Mouse (Mus musculus): ENCODE data around the gene Dstyk. TPM values are rescaled to one million over a fixed set of nuclear protein-coding genes. Genes with fewer than 3 reads are reported as not detected.

Dstyk gene
- 15.5 and 16.6 TPM in 2 replicates for polyA plus RNA-seq (2015; fragmentation: Nextera tagmentation; extraction: Ambion mirVana)

- Histone ChIP-seq H3K9ac (ENCODE audit: low read length) (peak within 1 kb of the TSS; percentile 96), H3K4me1 (replicated peaks; ENCODE audit: control insufficient read depth, insufficient read depth, low read length) (peaks cover 11% of the 10 kb centered on the region; the same call in 1 of the 2 replicates), H3K9me3 (ENCODE audit: control insufficient read depth, low read length) (no peaks in the 10 kb centered on the region), H3K27ac (ENCODE audit: low read length) (peak within 1 kb of the TSS; percentile 96), H3K36me3 (ENCODE audit: control insufficient read depth, insufficient read depth, low read length) (no peaks in the 10 kb centered on the region), H3K4me2 (ENCODE audit: low read depth, low read length) (peak within 1 kb of the TSS; percentile 75), H3K27me3 (ENCODE audit: control insufficient read depth, insufficient read depth, low read depth, low read length) (no peaks in the 10 kb centered on the region), H3K4me3 (ENCODE audit: low read length) (peak within 1 kb of the TSS; percentile 88)
- ATAC-seq (ENCODE audit: low read depth): peak; percentile 99
- WGBS: under 1% methylated on average over 79 of the region's 85 CpGs
Observed at GRCm38 (mm10) chr1:132417319-132418251, at the start of gene Dstyk. Gene Dstyk, plus strand, starts transcription at chr1:132417555.

GRCm38 (mm10) chr1:132367692-132368506 is 49.5 kb upstream of the Dstyk start:
- H3K9ac ChIP-seq (ENCODE audit: low read length): no peak overlapping the region
- no peaks in the 10 kb centered on the region for H3K9me3 ChIP-seq (ENCODE audit: control insufficient read depth, low read length)
- no peaks in the 10 kb centered on the region for H3K27me3 ChIP-seq (ENCODE audit: control insufficient read depth, insufficient read depth, low read depth, low read length)
- no peak overlapping the region for H3K4me2 ChIP-seq (ENCODE audit: low read depth, low read length)
- ATAC-seq (ENCODE audit: low read depth): peak; percentile 74
- H3K27ac ChIP-seq (ENCODE audit: low read length): peak overlapping the region; percentile 76
- WGBS: 18% methylated on average over 7 of the region's 7 CpGs
- no peaks in the 10 kb centered on the region for H3K36me3 ChIP-seq (ENCODE audit: control insufficient read depth, insufficient read depth, low read length)
- no peak overlapping the region for H3K4me3 ChIP-seq (ENCODE audit: low read length)
- H3K4me1 ChIP-seq (replicated peaks; ENCODE audit: control insufficient read depth, insufficient read depth, low read length): peaks cover 28% of the 10 kb centered on the region

GRCm38 (mm10) chr1:132370681-132371173 is 46.6 kb upstream of the Dstyk start:
- Histone ChIP-seq H3K36me3 (ENCODE audit: control insufficient read depth, insufficient read depth, low read length) (no peaks in the 10 kb centered on the region), H3K4me2 (ENCODE audit: low read depth, low read length) (no peak overlapping the region), H3K4me3 (ENCODE audit: low read length) (no peak overlapping the region), H3K4me1 (replicated peaks; ENCODE audit: control insufficient read depth, insufficient read depth, low read length) (peaks cover 52% of the 10 kb centered on the region), H3K27ac (ENCODE audit: low read length) (peak overlapping the region; percentile 68), H3K27me3 (ENCODE audit: control insufficient read depth, insufficient read depth, low read depth, low read length) (no peaks in the 10 kb centered on the region), H3K9me3 (ENCODE audit: control insufficient read depth, low read length) (no peaks in the 10 kb centered on the region), H3K9ac (ENCODE audit: low read length) (0 out of 2 replicates have a peak overlapping the region, but pooled peaks have one; percentile 10)
- WGBS: 48% methylated on average over 9 of the region's 9 CpGs
- ATAC-seq (ENCODE audit: low read depth): peak; percentile 89

- ATAC-seq (ENCODE audit: low read depth): peak; percentile 4; the same call in 1 of the 2 replicates
- no peak overlapping the region for H3K4me3 ChIP-seq (ENCODE audit: low read length)
- H3K36me3 ChIP-seq (ENCODE audit: control insufficient read depth, insufficient read depth, low read length): no peaks in the 10 kb centered on the region
- no peaks in the 10 kb centered on the region for H3K9me3 ChIP-seq (ENCODE audit: control insufficient read depth, low read length)
- H3K9ac ChIP-seq (ENCODE audit: low read length): no peak overlapping the region
- WGBS: 41% methylated on average over 8 of the region's 8 CpGs
- H3K27ac ChIP-seq (ENCODE audit: low read length): peak overlapping the region; percentile 68
- H3K27me3 ChIP-seq (ENCODE audit: control insufficient read depth, insufficient read depth, low read depth, low read length): no peaks in the 10 kb centered on the region
- no peak overlapping the region for H3K4me2 ChIP-seq (ENCODE audit: low read depth, low read length)
- peaks cover 57% of the 10 kb centered on the region for H3K4me1 ChIP-seq (replicated peaks; ENCODE audit: control insufficient read depth, insufficient read depth, low read length)
Observed at GRCm38 (mm10) chr1:132371298-132372081, 45.9 kb upstream of the Dstyk start.

- peak overlapping the region; percentile 21; the same call in 1 of the 2 replicates for H3K27ac ChIP-seq (ENCODE audit: low read length)
- H3K36me3 ChIP-seq (ENCODE audit: control insufficient read depth, insufficient read depth, low read length): no peaks in the 10 kb centered on the region
- H3K4me3 ChIP-seq (ENCODE audit: low read length): no peak overlapping the region
- no peak overlapping the region for H3K9ac ChIP-seq (ENCODE audit: low read length)
- H3K4me1 ChIP-seq (replicated peaks; ENCODE audit: control insufficient read depth, insufficient read depth, low read length): peaks cover 57% of the 10 kb centered on the region
- 79% methylated on average over 5 of the region's 5 CpGs for WGBS
- H3K4me2 ChIP-seq (ENCODE audit: low read depth, low read length): no peak overlapping the region
- no peaks in the 10 kb centered on the region for H3K9me3 ChIP-seq (ENCODE audit: control insufficient read depth, low read length)
- H3K27me3 ChIP-seq (ENCODE audit: control insufficient read depth, insufficient read depth, low read depth, low read length): no peaks in the 10 kb centered on the region
- ATAC-seq (ENCODE audit: low read depth): no peak
Observed at GRCm38 (mm10) chr1:132372354-132372753, 45.0 kb upstream of the Dstyk start.

- no peaks in the 10 kb centered on the region for H3K9me3 ChIP-seq (ENCODE audit: control insufficient read depth, low read length)
- no peak overlapping the region for H3K27ac ChIP-seq (ENCODE audit: low read length)
- H3K4me3 ChIP-seq (ENCODE audit: low read length): no peak overlapping the region
- H3K4me2 ChIP-seq (ENCODE audit: low read depth, low read length): no peak overlapping the region
- peaks cover 59% of the 10 kb centered on the region for H3K4me1 ChIP-seq (replicated peaks; ENCODE audit: control insufficient read depth, insufficient read depth, low read length)
- 76% methylated on average over 6 of the region's 6 CpGs for WGBS
- no peaks in the 10 kb centered on the region for H3K27me3 ChIP-seq (ENCODE audit: control insufficient read depth, insufficient read depth, low read depth, low read length)
- H3K36me3 ChIP-seq (ENCODE audit: control insufficient read depth, insufficient read depth, low read length): no peaks in the 10 kb centered on the region
- no peak overlapping the region for H3K9ac ChIP-seq (ENCODE audit: low read length)
- ATAC-seq (ENCODE audit: low read depth): no peak
Observed at GRCm38 (mm10) chr1:132372896-132373534, 44.3 kb upstream of the Dstyk start.

GRCm38 (mm10) chr1:132374140-132374872 is 43.0 kb upstream of the Dstyk start:
- Histone ChIP-seq H3K27ac (ENCODE audit: low read length) (peak overlapping the region; percentile 74), H3K4me3 (ENCODE audit: low read length) (no peak overlapping the region), H3K9me3 (ENCODE audit: control insufficient read depth, low read length) (no peaks in the 10 kb centered on the region), H3K9ac (ENCODE audit: low read length) (no peak overlapping the region), H3K36me3 (ENCODE audit: control insufficient read depth, insufficient read depth, low read length) (no peaks in the 10 kb centered on the region), H3K4me2 (ENCODE audit: low read depth, low read length) (no peak overlapping the region), H3K27me3 (ENCODE audit: control insufficient read depth, insufficient read depth, low read depth, low read length) (no peaks in the 10 kb centered on the region), H3K4me1 (replicated peaks; ENCODE audit: control insufficient read depth, insufficient read depth, low read length) (peaks cover 59% of the 10 kb centered on the region)
- 27% methylated on average over 5 of the region's 5 CpGs for WGBS
- ATAC-seq (ENCODE audit: low read depth): peak; percentile 32

GRCm38 (mm10) chr1:132374873-132375244 is 42.5 kb upstream of the Dstyk start:
- no peak for ATAC-seq (ENCODE audit: low read depth)

More at GRCm38 (mm10) chr1:132374873-132375244, 42.5 kb upstream of the Dstyk start:
- peaks cover 59% of the 10 kb centered on the region for H3K4me1 ChIP-seq (replicated peaks; ENCODE audit: control insufficient read depth, insufficient read depth, low read length)
- no peak overlapping the region for H3K9ac ChIP-seq (ENCODE audit: low read length)
- 65% methylated on average over 3 of the region's 3 CpGs for WGBS
- no peaks in the 10 kb centered on the region for H3K9me3 ChIP-seq (ENCODE audit: control insufficient read depth, low read length)
- no peak overlapping the region for H3K4me3 ChIP-seq (ENCODE audit: low read length)
- H3K4me2 ChIP-seq (ENCODE audit: low read depth, low read length): no peak overlapping the region
- H3K27me3 ChIP-seq (ENCODE audit: control insufficient read depth, insufficient read depth, low read depth, low read length): no peaks in the 10 kb centered on the region
- peak overlapping the region; percentile 74 for H3K27ac ChIP-seq (ENCODE audit: low read length)
- H3K36me3 ChIP-seq (ENCODE audit: control insufficient read depth, insufficient read depth, low read length): no peaks in the 10 kb centered on the region
